Mouse (Mus musculus): ENCODE data around the gene Tsc22d2. TPM values are rescaled to one million over a fixed set of nuclear protein-coding genes. Genes with fewer than 3 reads are reported as not detected.

Tsc22d2 gene
- polyA plus RNA-seq, 1 experiment from 2014 or later = 26.9 TPM

Other genes with a start within 250 kb of the Tsc22d2 start
- gene Eif2a, start 111.1 kb downstream of the Tsc22d2 start, polyA plus RNA-seq (2016; fragmentation: Nextera tagmentation; extraction: Ambion mirVana) = 36.5 and 36.9 TPM in 2 replicates
- gene Serp1, start 111.2 kb downstream of the Tsc22d2 start, polyA plus RNA-seq (2016; fragmentation: Nextera tagmentation; extraction: Ambion mirVana) = 108 and 109 TPM in 2 replicates
- gene Selenot, start 161.9 kb downstream of the Tsc22d2 start, polyA plus RNA-seq (2016; fragmentation: Nextera tagmentation; extraction: Ambion mirVana) = 17.9 and 20.3 TPM in 2 replicates
- gene Erich6, start 222.5 kb downstream of the Tsc22d2 start, polyA plus RNA-seq (2016; fragmentation: Nextera tagmentation; extraction: Ambion mirVana) = 0.19 TPM in 1 of 2 replicates, not detected in the other

All from heart, embryonic 12.5 days (tissue).